Mouse (Mus musculus): ENCODE data around the gene Naip1. TPM values are rescaled to one million over a fixed set of nuclear protein-coding genes. Genes with fewer than 3 reads are reported as not detected.
"Not testable (repeated sequence)": the region's sequence is repeated elsewhere in the genome, so short reads cannot be mapped to it uniquely, and the experiment has no call there.

Gene Naip1
- polyA plus RNA-seq, 1 experiment from 2014 or later: not detected

GRCm38 (mm10) chr13:100440116-100440515 lies 12.6 kb downstream of the Naip1 start:
- Histone ChIP-seq H3K4me1 (no peaks in the 10 kb centered on the region), H3K27me3 (no peaks in the 10 kb centered on the region), H3K9ac (no peak overlapping the region), H3K4me2 (no peak overlapping the region), H3K9me3 (replicated peaks) (no peaks in the 10 kb centered on the region), H3K4me3 (no peak overlapping the region), H3K36me3 (ENCODE audit: poor library complexity, severe bottlenecking) (no peaks in the 10 kb centered on the region), H3K27ac (no peak overlapping the region)
- ATAC-seq: no peak
- 75% methylated on average over 3 of the region's 3 CpGs for WGBS

GRCm38 (mm10) chr13:100438701-100439100 lies 14.0 kb downstream of the Naip1 start:
- H3K9me3 ChIP-seq (replicated peaks): no peaks in the 10 kb centered on the region
- H3K27ac ChIP-seq: no peak overlapping the region
- no peak overlapping the region for H3K4me3 ChIP-seq
- no peaks in the 10 kb centered on the region for H3K27me3 ChIP-seq
- no peak for ATAC-seq
- no peak overlapping the region for H3K4me2 ChIP-seq
- WGBS: 75% methylated on average over 1 of the region's 1 CpGs
- no peaks in the 10 kb centered on the region for H3K36me3 ChIP-seq (ENCODE audit: poor library complexity, severe bottlenecking)
- H3K9ac ChIP-seq: no peak overlapping the region
- H3K4me1 ChIP-seq: no peaks in the 10 kb centered on the region

- ATAC-seq: no peak
- Histone ChIP-seq H3K27me3 (no peaks in the 10 kb centered on the region), H3K4me1 (no peaks in the 10 kb centered on the region), H3K4me2 (no peak overlapping the region), H3K36me3 (ENCODE audit: poor library complexity, severe bottlenecking) (no peaks in the 10 kb centered on the region), H3K27ac (no peak overlapping the region), H3K9ac (no peak overlapping the region), H3K4me3 (no peak overlapping the region), H3K9me3 (replicated peaks) (no peaks in the 10 kb centered on the region)
- 84% methylated on average over 3 of the region's 3 CpGs for WGBS
Observed at GRCm38 (mm10) chr13:100437322-100437825, 15.3 kb downstream of the Naip1 start.

GRCm38 (mm10) chr13:100436556-100437163 lies 16.0 kb downstream of the Naip1 start:
- H3K4me3 ChIP-seq; ATAC-seq; H3K9ac ChIP-seq; H3K36me3 ChIP-seq (ENCODE audit: poor library complexity, severe bottlenecking); H3K27ac ChIP-seq; H3K9me3 ChIP-seq (replicated peaks); H3K27me3 ChIP-seq; H3K4me1 ChIP-seq; H3K4me2 ChIP-seq: not testable (repeated sequence)
- 96% methylated on average over 1 of the region's 1 CpGs for WGBS

GRCm38 (mm10) chr13:100419958-100420357 lies 32.7 kb downstream of the Naip1 start:
- H3K27me3 ChIP-seq; H3K27ac ChIP-seq; H3K4me1 ChIP-seq; ATAC-seq; H3K36me3 ChIP-seq (ENCODE audit: poor library complexity, severe bottlenecking); H3K9ac ChIP-seq; H3K4me2 ChIP-seq; H3K4me3 ChIP-seq: not testable (repeated sequence)
- H3K9me3 ChIP-seq (replicated peaks): peaks cover 14% of the 10 kb centered on the region; the same call in 1 of the 2 replicates
- WGBS: 91% methylated on average over 7 of the region's 7 CpGs

GRCm38 (mm10) chr13:100414428-100414827 lies 38.2 kb downstream of the Naip1 start:
- Histone ChIP-seq H3K27me3 (no peaks in the 10 kb centered on the region), H3K4me3 (no peak overlapping the region), H3K36me3 (ENCODE audit: poor library complexity, severe bottlenecking) (no peaks in the 10 kb centered on the region), H3K9me3 (replicated peaks) (peaks cover 15% of the 10 kb centered on the region; the same call in 1 of the 2 replicates), H3K27ac (no peak overlapping the region), H3K4me1 (no peaks in the 10 kb centered on the region), H3K9ac (no peak overlapping the region), H3K4me2 (no peak overlapping the region)
- WGBS: 65% methylated on average over 1 of the region's 1 CpGs
- no peak for ATAC-seq

- H3K27me3 ChIP-seq: no peaks in the 10 kb centered on the region
- H3K4me1 ChIP-seq: no peaks in the 10 kb centered on the region
- H3K9me3 ChIP-seq (replicated peaks): no peaks in the 10 kb centered on the region
- WGBS: 77% methylated on average over 4 of the region's 4 CpGs
- no peak overlapping the region for H3K4me3 ChIP-seq
- no peaks in the 10 kb centered on the region for H3K36me3 ChIP-seq (ENCODE audit: poor library complexity, severe bottlenecking)
- no peak for ATAC-seq
- no peak overlapping the region for H3K27ac ChIP-seq
- no peak overlapping the region for H3K9ac ChIP-seq
- H3K4me2 ChIP-seq: no peak overlapping the region
Observed at GRCm38 (mm10) chr13:100409825-100410224, 42.8 kb downstream of the Naip1 start.

- H3K4me1 ChIP-seq: no peaks in the 10 kb centered on the region
- 91% methylated on average over 5 of the region's 5 CpGs for WGBS
- H3K4me2 ChIP-seq: no peak overlapping the region
- no peak overlapping the region for H3K27ac ChIP-seq
- H3K4me3 ChIP-seq: no peak overlapping the region
- H3K9ac ChIP-seq: no peak overlapping the region
- no peak for ATAC-seq
- H3K36me3 ChIP-seq (ENCODE audit: poor library complexity, severe bottlenecking): no peaks in the 10 kb centered on the region
- H3K9me3 ChIP-seq (replicated peaks): no peaks in the 10 kb centered on the region
- H3K27me3 ChIP-seq: no peaks in the 10 kb centered on the region
Observed at GRCm38 (mm10) chr13:100409181-100409580, 43.5 kb downstream of the Naip1 start.

- 87% methylated on average over 7 of the region's 7 CpGs for WGBS
- Histone ChIP-seq H3K4me3 (no peak overlapping the region), H3K36me3 (ENCODE audit: poor library complexity, severe bottlenecking) (no peaks in the 10 kb centered on the region), H3K27me3 (no peaks in the 10 kb centered on the region), H3K9me3 (replicated peaks) (no peaks in the 10 kb centered on the region), H3K27ac (no peak overlapping the region), H3K9ac (no peak overlapping the region), H3K4me2 (no peak overlapping the region), H3K4me1 (no peaks in the 10 kb centered on the region)
- no peak for ATAC-seq
Observed at GRCm38 (mm10) chr13:100408242-100408641, 44.4 kb downstream of the Naip1 start.

- not testable (repeated sequence) for H3K27me3 ChIP-seq; H3K4me2 ChIP-seq; H3K9ac ChIP-seq; H3K36me3 ChIP-seq (ENCODE audit: poor library complexity, severe bottlenecking); H3K4me1 ChIP-seq; H3K27ac ChIP-seq; ATAC-seq; H3K9me3 ChIP-seq (replicated peaks); H3K4me3 ChIP-seq
- WGBS: 77% methylated on average over 7 of the region's 7 CpGs
Observed at GRCm38 (mm10) chr13:100402930-100403637, 49.6 kb downstream of the Naip1 start.

- not testable (repeated sequence) for H3K4me3 ChIP-seq; H3K4me2 ChIP-seq; H3K36me3 ChIP-seq (ENCODE audit: poor library complexity, severe bottlenecking); H3K27me3 ChIP-seq; ATAC-seq; H3K4me1 ChIP-seq; H3K27ac ChIP-seq; H3K9me3 ChIP-seq (replicated peaks); H3K9ac ChIP-seq
- WGBS: 25% methylated on average over 5 of the region's 5 CpGs
Observed at GRCm38 (mm10) chr13:100391021-100391420, 61.6 kb downstream of the Naip1 start.

GRCm38 (mm10) chr13:100370536-100370935 lies 82.1 kb downstream of the Naip1 start:
- Histone ChIP-seq H3K27ac (no peak overlapping the region), H3K9ac (no peak overlapping the region), H3K36me3 (ENCODE audit: poor library complexity, severe bottlenecking) (no peaks in the 10 kb centered on the region), H3K4me3 (no peak overlapping the region), H3K4me1 (no peaks in the 10 kb centered on the region), H3K9me3 (replicated peaks) (no peaks in the 10 kb centered on the region; the same call in 1 of the 2 replicates), H3K4me2 (no peak overlapping the region), H3K27me3 (no peaks in the 10 kb centered on the region)
- WGBS: 97% methylated on average over 1 of the region's 1 CpGs
- ATAC-seq: no peak
